Mouse (Mus musculus): ENCODE measurements around the gene Ptprr. TPM values are rescaled to one million over a fixed set of nuclear protein-coding genes. Genes with fewer than 3 reads are reported as not detected.

The Ptprr gene
- total RNA-seq, 2 experiments from 2014 or later, result 17.0 to 18.5 TPM

- DNase-seq (ENCODE audit: low spot score in 2 of 2), result peak in 1 of 2 experiments; percentile 27
Observed at GRCm38 (mm10) chr10:116266561-116267433, 248.8 kb downstream of the Ptprr start.

GRCm38 (mm10) chr10:116267434-116267822, 249.4 kb downstream of the Ptprr start:
- no peak for DNase-seq (ENCODE audit: low spot score in 2 of 2)

- no peak for DNase-seq (ENCODE audit: low spot score in 2 of 2)
Observed at GRCm38 (mm10) chr10:116268343-116268742, 250.3 kb downstream of the Ptprr start.

- DNase-seq (ENCODE audit: low spot score in 2 of 2), result no peak
Observed at GRCm38 (mm10) chr10:116270646-116271469, 252.8 kb downstream of the Ptprr start.

- no peak for DNase-seq (ENCODE audit: low spot score in 2 of 2)
Observed at GRCm38 (mm10) chr10:116271470-116271915, 253.5 kb downstream of the Ptprr start.

GRCm38 (mm10) chr10:116272156-116272555, 254.1 kb downstream of the Ptprr start:
- DNase-seq (ENCODE audit: low spot score in 2 of 2), result no peak

GRCm38 (mm10) chr10:116275280-116275679, 257.3 kb downstream of the Ptprr start, which contains the start of gene Ptprb:
Ptprb (plus strand) TSS chr10:116275523.
- DNase-seq (ENCODE audit: low spot score in 2 of 2), result no peak

GRCm38 (mm10) chr10:116286697-116287344, 268.8 kb downstream of the Ptprr start:
- DNase-seq (ENCODE audit: low spot score in 2 of 2), result no peak

- no peak for DNase-seq (ENCODE audit: low spot score in 2 of 2)
Observed at GRCm38 (mm10) chr10:116288130-116288529, 270.1 kb downstream of the Ptprr start.

GRCm38 (mm10) chr10:116290483-116290882, 272.5 kb downstream of the Ptprr start:
- DNase-seq (ENCODE audit: low spot score in 2 of 2), result no peak

GRCm38 (mm10) chr10:116291153-116291755, 273.2 kb downstream of the Ptprr start:
- peak; percentile 53 to 64 for DNase-seq (ENCODE audit: low spot score in 2 of 2)

GRCm38 (mm10) chr10:116296439-116296838, 278.4 kb downstream of the Ptprr start:
- DNase-seq (ENCODE audit: low spot score in 2 of 2), result no peak

- no peak for DNase-seq (ENCODE audit: low spot score in 2 of 2)
Observed at GRCm38 (mm10) chr10:116297854-116298253, 279.8 kb downstream of the Ptprr start.

- DNase-seq (ENCODE audit: low spot score in 2 of 2), result no peak
Observed at GRCm38 (mm10) chr10:116300824-116301223, 282.8 kb downstream of the Ptprr start.

- DNase-seq (ENCODE audit: low spot score in 2 of 2), result no peak
Observed at GRCm38 (mm10) chr10:116301258-116301657, 283.2 kb downstream of the Ptprr start.

- no peak for DNase-seq (ENCODE audit: low spot score in 2 of 2)
Observed at GRCm38 (mm10) chr10:116304355-116304754, 286.3 kb downstream of the Ptprr start.

GRCm38 (mm10) chr10:116309460-116309859, 291.4 kb downstream of the Ptprr start:
- no peak for DNase-seq (ENCODE audit: low spot score in 2 of 2)

GRCm38 (mm10) chr10:116310516-116311210, 292.6 kb downstream of the Ptprr start:
- DNase-seq (ENCODE audit: low spot score in 2 of 2), result no peak

- peak; percentile 84 to 87 for DNase-seq (ENCODE audit: low spot score in 2 of 2)
Observed at GRCm38 (mm10) chr10:116319246-116319645, 301.2 kb downstream of the Ptprr start.

Measured in left cerebral cortex, adult 18-20 months (tissue).